Mouse (Mus musculus): Measurements from ENCODE around the gene Hist2h4.

DNA sequence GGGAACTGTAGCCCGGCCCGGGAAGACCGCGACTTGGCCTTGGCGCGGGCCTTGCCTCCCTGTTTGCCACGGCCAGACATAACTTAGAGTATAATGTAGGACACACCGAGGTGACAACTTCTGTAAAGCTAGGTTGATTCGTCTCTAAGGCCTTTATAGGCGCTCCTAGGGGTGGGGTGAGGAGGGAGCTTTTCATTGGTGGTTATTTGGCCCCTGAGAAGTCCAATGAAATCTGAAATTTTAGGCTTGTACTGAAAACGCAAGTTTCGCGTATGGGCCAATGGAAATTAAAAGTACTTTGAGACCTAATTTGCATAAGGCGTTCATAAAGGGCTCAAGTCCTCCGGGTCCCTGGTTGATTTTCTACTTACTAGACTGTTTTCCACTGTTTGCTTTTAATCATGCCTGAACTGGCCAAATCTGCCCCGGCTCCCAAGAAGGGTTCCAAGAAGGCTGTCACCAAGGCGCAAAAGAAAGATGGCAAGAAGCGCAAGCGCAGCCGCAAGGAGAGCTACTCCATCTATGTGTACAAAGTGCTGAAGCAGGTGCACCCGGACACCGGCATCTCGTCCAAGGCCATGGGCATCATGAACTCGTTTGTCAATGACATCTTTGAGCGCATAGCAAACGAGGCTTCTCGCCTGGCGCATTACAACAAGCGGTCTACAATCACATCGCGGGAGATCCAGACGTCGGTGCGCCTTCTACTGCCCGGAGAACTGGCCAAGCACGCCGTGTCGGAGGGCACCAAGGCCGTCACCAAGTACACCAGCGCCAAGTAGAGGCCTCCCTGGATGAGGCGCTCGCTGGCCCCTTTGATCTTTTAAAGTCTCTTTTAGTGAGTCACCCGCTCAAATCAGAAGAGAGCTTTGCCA is 42.1 kb downstream of the Hist2h4 start, which contains the start of the genes Hist2h2ac and Hist2h2be:
- peak; percentile 92 for TF ChIP-seq POLR2A (IDR thresholded peaks at IDR 0.05; ENCODE audit: extremely low read depth, insufficient read depth, low read length)
- no peak for TF ChIP-seq CTCF (IDR thresholded peaks at IDR 0.05; ENCODE audit: extremely low read depth, insufficient read depth, low read length)
